Mouse (Mus musculus) forebrain, embryonic 16.5 days (tissue): Measurements from ENCODE around the gene Klc3. TPM values are rescaled to one million over a fixed set of nuclear protein-coding genes. Genes with fewer than 3 reads are reported as not detected.

Experiments
- ATAC-seq: fragments of 200-750 bp; cut with Nextera tagmentation; 2 replicates; pipeline ENCODE4 v1.8.0; 2017; ENCODE audit warnings: mild to moderate bottlenecking, moderate library complexity
- H3K27ac ChIP-seq: fragments of 300-500 bp; sonication (generic); 2 replicates; pipeline ENCODE4 v1.5.1; 2014; ENCODE audit warnings: low read length, control low read depth
- H3K27me3 ChIP-seq: fragments of 300-500 bp; sonication (generic); replicated peaks from 2 replicates; pipeline ENCODE4 v1.6.1; 2014; ENCODE audit warnings: low read length; ENCODE audit not compliant: control insufficient read depth, insufficient read depth
- H3K36me3 ChIP-seq: fragments of 300-500 bp; sonication (generic); 2 replicates; pipeline ENCODE4 v1.6.1; 2014; ENCODE audit not compliant: control insufficient read depth, insufficient read depth
- H3K4me1 ChIP-seq: fragments of 300-500 bp; sonication (generic); replicated peaks from 2 replicates; pipeline ENCODE4 v1.6.1; 2014; ENCODE audit warnings: low read length; ENCODE audit not compliant: control insufficient read depth, insufficient read depth
- H3K4me2 ChIP-seq: fragments of 300-500 bp; sonication (generic); 2 replicates; pipeline ENCODE4 v1.6.1; 2014; ENCODE audit warnings: mild to moderate bottlenecking, low read length, control low read depth
- H3K4me3 ChIP-seq: fragments of 300-500 bp; sonication (generic); replicated peaks from 2 replicates; pipeline ENCODE4 v1.5.1; 2014; ENCODE audit warnings: mild to moderate bottlenecking, low read length, control low read depth
- H3K9ac ChIP-seq: fragments of 300-500 bp; sonication (generic); replicated peaks from 2 replicates; pipeline ENCODE4 v1.6.1; 2014; ENCODE audit warnings: low read depth, low read length, control low read depth
- H3K9me3 ChIP-seq: fragments of 300-500 bp; sonication (generic); 2 replicates; pipeline ENCODE4 v1.6.1; 2016; ENCODE audit warnings: low read length; ENCODE audit not compliant: control insufficient read depth
- WGBS: fragments of 180-500 bp; shearing (Covaris S2); extraction: QIAGEN DNeasy Blood & Tissue Kit; methylation state at CpG from one replicate; pipeline ENCODE4 v1.1.7; 2014; 5-methylcytosine and 5-hydroxymethylcytosine counted together
- polyA plus RNA-seq: library from polyadenylated mRNA; unstranded; fragments of >200 nt; fragmentation: Nextera tagmentation; extraction: Ambion mirVana; gene quantifications from 2 replicates; pipeline ENCODE4 v1.2.1, GENCODE M21; 2015

Klc3 gene
- polyA plus RNA-seq, 1 experiment from 2014 or later: 2.2 TPM

GRCm38 (mm10) chr7:19399496-19400280, 4.2 kb downstream of the Klc3 start:
- Histone ChIP-seq H3K4me1 (peaks cover 14% of the 10 kb centered on the region), H3K27ac (no peak overlapping the region), H3K36me3 (peaks cover 4% of the 10 kb centered on the region; the same call in 1 of the 2 replicates), H3K4me3 (peak overlapping the region; percentile 29), H3K4me2 (peak overlapping the region; percentile 52), H3K9ac (peak overlapping the region; percentile 41; the same call in 1 of the 2 replicates), H3K9me3 (peaks cover 5% of the 10 kb centered on the region; the same call in 1 of the 2 replicates), H3K27me3 (peaks cover 24% of the 10 kb centered on the region)
- ATAC-seq: no peak
- 3% methylated on average over 27 of the region's 27 CpGs for WGBS

GRCm38 (mm10) chr7:19394484-19394883, 9.4 kb downstream of the Klc3 start:
- no peaks in the 10 kb centered on the region for H3K27me3 ChIP-seq
- H3K9ac ChIP-seq: no peak overlapping the region
- peaks cover 39% of the 10 kb centered on the region for H3K36me3 ChIP-seq
- H3K9me3 ChIP-seq: no peaks in the 10 kb centered on the region
- no peak overlapping the region for H3K4me2 ChIP-seq
- H3K4me1 ChIP-seq: peaks cover 3% of the 10 kb centered on the region
- no peak overlapping the region for H3K4me3 ChIP-seq
- WGBS: 85% methylated on average over 8 of the region's 8 CpGs
- no peak for ATAC-seq
- H3K27ac ChIP-seq: no peak overlapping the region

DNA sequence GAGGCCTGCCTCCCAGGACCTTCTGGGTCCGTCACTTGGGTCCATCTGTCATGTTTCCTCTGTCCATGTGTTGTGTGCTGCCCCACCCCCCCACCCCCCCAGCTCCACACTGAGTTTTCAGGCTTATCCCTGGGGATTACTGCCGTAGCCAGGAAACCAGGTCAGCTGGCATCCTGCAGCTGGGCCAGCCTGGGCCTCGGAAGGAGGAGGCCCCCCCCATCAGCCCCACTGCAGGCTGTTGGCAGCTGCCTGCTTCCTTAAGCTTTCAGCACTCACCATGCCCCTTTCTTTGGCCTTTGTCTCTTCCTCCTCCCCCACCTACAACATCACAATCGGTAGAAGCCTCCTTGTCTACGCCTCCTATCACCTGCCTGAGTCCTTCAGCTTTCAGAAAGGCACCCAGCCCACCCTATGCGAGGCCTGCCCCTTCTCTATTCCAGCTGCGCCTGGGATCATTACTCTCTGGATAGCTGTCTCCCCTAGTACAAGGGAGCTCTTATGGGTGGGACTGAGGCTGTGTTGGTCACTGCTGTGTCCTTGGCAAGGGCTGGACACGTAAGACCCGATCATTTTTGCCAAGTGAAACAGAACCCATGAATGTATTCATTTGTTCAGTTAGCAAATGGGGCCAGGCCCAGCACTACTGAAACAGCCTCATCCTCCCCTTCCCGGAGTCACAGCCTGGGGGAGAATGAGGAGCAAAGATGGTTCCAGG, 15.0 kb downstream of the Klc3 start:
- no peak for ATAC-seq

GRCm38 (mm10) chr7:19383708-19384107, 20.2 kb downstream of the Klc3 start:
- Histone ChIP-seq H3K36me3 (peaks cover 21% of the 10 kb centered on the region), H3K4me3 (no peak overlapping the region), H3K9me3 (no peaks in the 10 kb centered on the region), H3K4me2 (peak overlapping the region; percentile 87), H3K9ac (no peak overlapping the region), H3K27ac (no peak overlapping the region), H3K27me3 (no peaks in the 10 kb centered on the region), H3K4me1 (peaks cover 17% of the 10 kb centered on the region)
- ATAC-seq: no peak
- 89% methylated on average over 9 of the region's 9 CpGs for WGBS

More for the DNA sequence above, 15.0 kb downstream of the Klc3 start:
- Histone ChIP-seq H3K27me3 (no peaks in the 10 kb centered on the region), H3K4me3 (no peak overlapping the region), H3K9me3 (no peaks in the 10 kb centered on the region), H3K36me3 (peaks cover 56% of the 10 kb centered on the region), H3K4me2 (no peak overlapping the region), H3K9ac (no peak overlapping the region), H3K4me1 (peaks cover 3% of the 10 kb centered on the region; the same call in 1 of the 2 replicates), H3K27ac (no peak overlapping the region)
- WGBS: 65% methylated on average over 10 of the region's 10 CpGs

- no peaks in the 10 kb centered on the region for H3K9me3 ChIP-seq
- peaks cover 17% of the 10 kb centered on the region for H3K4me1 ChIP-seq
- ATAC-seq: peak; percentile 45
- H3K27me3 ChIP-seq: no peaks in the 10 kb centered on the region
- peak overlapping the region; percentile 53 for H3K27ac ChIP-seq
- WGBS: 0% methylated on average over 32 of the region's 37 CpGs
- H3K36me3 ChIP-seq: peaks cover 15% of the 10 kb centered on the region; the same call in 1 of the 2 replicates
- H3K9ac ChIP-seq: peak overlapping the region; percentile 84
- H3K4me3 ChIP-seq: peak overlapping the region; percentile 95
- peak overlapping the region; percentile 87 for H3K4me2 ChIP-seq
These were observed 21.8 kb downstream of the Klc3 start for GRCm38 (mm10) chr7:19382166-19382541.

GRCm38 (mm10) chr7:19381377-19382165, 22.3 kb downstream of the Klc3 start, which contains the start of gene Ercc2:
Gene Ercc2 (plus strand): TSS chr7:19382010.
- Histone ChIP-seq H3K36me3 (0 out of 2 replicates have a peak, but pooled peaks cover 10% of the 10 kb centered on the region), H3K9me3 (no peaks in the 10 kb centered on the region), H3K27me3 (no peaks in the 10 kb centered on the region), H3K9ac (peak within 1 kb of the TSS; percentile 84), H3K4me2 (peak within 1 kb of the TSS; percentile 87), H3K4me1 (peaks cover 17% of the 10 kb centered on the region), H3K27ac (peak within 1 kb of the TSS; percentile 53), H3K4me3 (peak within 1 kb of the TSS; percentile 95)
- 7% methylated on average over 46 of the region's 48 CpGs for WGBS
- peak; percentile 97 for ATAC-seq

DNA sequence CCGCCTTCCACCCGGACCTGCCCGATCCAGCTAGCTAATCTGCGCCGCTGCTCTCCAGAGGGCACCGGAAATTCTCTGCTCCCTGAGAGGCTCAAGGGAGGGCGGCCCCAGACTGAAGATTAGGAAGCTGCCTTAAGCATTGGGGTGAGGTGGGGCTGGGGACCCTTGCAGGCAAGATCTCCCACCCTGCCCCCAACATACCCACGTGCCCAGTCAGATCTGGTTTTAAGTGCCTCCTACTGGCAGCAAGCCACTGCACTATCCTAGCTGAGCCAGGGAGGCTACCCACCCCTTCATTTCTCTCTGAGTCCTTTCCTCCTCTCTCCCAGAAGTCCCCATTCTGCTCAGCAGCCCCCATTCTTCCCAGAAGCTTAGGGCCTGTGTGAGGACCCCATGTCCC, 25.9 kb downstream of the Klc3 start:
- no peak for ATAC-seq
- no peaks in the 10 kb centered on the region for H3K9me3 ChIP-seq

GRCm38 (mm10) chr7:19376019-19376418, 27.9 kb downstream of the Klc3 start:
- no peak overlapping the region for H3K9ac ChIP-seq
- ATAC-seq: no peak
- no peak overlapping the region for H3K4me3 ChIP-seq
- H3K4me2 ChIP-seq: no peak overlapping the region
- no peaks in the 10 kb centered on the region for H3K4me1 ChIP-seq
- no peaks in the 10 kb centered on the region for H3K36me3 ChIP-seq
- H3K27me3 ChIP-seq: no peaks in the 10 kb centered on the region
- H3K27ac ChIP-seq: no peak overlapping the region
- WGBS: 90% methylated on average over 4 of the region's 4 CpGs
- H3K9me3 ChIP-seq: no peaks in the 10 kb centered on the region

More for the DNA sequence above, 25.9 kb downstream of the Klc3 start:
- Histone ChIP-seq H3K4me2 (no peak overlapping the region), H3K36me3 (no peaks in the 10 kb centered on the region), H3K4me1 (peaks cover 7% of the 10 kb centered on the region), H3K27me3 (no peaks in the 10 kb centered on the region), H3K27ac (no peak overlapping the region), H3K9ac (no peak overlapping the region), H3K4me3 (no peak overlapping the region)
- 83% methylated on average over 8 of the region's 8 CpGs for WGBS

DNA sequence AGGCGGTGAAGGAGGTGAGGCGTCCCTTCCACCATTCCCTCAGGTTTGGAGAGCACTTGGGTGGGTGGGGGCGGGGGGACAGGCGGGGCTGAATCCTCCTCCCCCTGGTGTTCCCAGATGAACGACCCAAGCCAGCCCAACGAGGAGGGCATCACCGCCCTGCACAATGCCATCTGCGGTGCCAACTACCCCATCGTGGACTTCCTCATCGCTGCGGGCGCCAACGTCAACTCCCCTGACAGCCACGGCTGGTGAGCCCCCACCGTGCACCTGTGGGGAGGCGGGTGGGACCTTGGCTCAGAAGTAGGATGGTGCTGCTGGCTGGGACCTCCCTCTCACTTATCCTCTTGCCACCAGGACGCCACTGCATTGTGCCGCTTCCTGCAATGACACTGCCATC, 28.5 kb downstream of the Klc3 start:
- no peak for ATAC-seq
- Histone ChIP-seq H3K36me3 (no peaks in the 10 kb centered on the region), H3K9me3 (no peaks in the 10 kb centered on the region), H3K4me2 (no peak overlapping the region), H3K9ac (no peak overlapping the region), H3K4me1 (no peaks in the 10 kb centered on the region), H3K27ac (no peak overlapping the region), H3K27me3 (no peaks in the 10 kb centered on the region), H3K4me3 (no peak overlapping the region)
- WGBS: 82% methylated on average over 18 of the region's 18 CpGs
